Mouse (Mus musculus) cerebral cortex, adult 2 months (tissue): ENCODE data around the gene Cabcoco1.

ENCODE experiments used
- WGBS: fragments of 180-500 bp; shearing (Covaris S2); methylation state at CpG from one replicate; pipeline ENCODE4 v1.1.7; 2018; 5-methylcytosine and 5-hydroxymethylcytosine counted together

Cabcoco1 gene

DNA sequence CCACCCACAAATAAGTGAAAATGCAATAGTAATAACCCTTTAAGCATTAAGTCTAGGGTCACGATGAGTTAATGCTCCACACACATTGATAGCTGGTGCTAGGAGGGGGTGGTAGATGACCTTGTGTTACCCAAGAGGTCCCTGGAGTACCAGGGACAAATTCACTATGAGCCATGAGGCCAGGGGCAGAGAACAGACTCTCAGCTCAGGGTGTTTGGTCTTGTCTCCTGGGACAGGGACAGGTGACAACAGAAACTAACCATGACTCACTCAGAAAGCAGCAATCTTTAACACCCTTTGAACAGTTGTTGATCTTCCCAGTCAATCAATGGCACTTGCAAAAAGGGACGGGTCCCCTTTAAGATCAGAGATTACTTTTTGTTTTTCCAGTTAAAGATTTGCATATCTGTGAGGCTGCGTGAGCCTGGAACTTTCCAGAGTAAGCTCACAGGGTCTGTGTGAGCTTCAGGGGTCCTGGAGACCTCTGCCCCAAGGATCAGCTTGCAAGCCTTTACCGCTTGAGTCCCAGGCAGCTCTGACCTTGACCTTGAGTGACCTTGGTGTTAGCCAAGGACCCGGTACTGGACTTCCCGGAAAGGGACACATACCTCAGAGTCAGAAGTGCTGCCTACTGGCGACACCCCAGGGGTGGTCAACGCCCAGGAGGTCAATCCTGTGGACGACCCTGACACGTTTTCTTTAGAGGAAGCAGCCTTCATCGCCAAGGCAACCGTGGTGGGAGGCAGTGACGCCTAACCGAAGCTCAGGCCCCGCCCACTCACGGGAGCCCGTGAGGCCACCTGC lies at the start of gene Cabcoco1:
Gene Cabcoco1 (minus strand): TSS at position 758 of the 804 bp plus-strand sequence.
- WGBS, result 11% methylated on average over 17 of the region's 17 CpGs

DNA sequence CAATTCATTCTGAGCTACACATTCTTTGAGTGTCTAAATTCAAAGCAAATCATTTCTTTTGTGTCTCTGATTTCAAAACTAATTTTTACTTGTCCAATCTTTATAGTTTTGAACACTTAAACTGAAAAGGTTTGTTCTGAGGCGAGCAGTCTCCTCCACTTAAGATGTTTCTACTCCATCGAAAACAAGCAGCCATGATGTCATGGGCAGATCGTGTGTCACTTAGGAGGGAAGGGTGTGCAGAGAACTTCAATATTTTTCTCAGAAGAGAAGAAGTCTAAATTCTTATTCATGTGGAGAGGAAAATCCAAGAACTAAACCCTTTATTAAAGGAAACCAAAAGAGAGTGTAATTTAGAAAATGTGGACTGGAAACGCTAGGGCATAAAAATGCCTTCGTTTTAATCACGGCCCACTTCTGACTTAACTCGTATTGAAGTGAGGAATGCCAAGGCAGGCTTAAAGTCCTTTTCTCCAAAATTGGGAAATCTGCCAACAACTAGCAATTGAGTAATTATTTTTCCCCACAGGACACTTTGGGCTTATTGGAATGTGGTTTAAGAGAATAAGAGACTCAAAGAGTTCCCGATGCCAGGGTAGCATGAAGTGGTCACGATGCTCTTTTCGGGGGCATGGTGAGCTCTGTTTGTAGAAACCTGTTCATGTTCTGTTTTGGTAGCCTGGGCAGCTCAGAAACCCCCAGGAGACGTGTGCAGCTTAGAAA lies 48.0 kb upstream of the Cabcoco1 start:
- WGBS, result 45% methylated on average over 11 of the region's 11 CpGs

DNA sequence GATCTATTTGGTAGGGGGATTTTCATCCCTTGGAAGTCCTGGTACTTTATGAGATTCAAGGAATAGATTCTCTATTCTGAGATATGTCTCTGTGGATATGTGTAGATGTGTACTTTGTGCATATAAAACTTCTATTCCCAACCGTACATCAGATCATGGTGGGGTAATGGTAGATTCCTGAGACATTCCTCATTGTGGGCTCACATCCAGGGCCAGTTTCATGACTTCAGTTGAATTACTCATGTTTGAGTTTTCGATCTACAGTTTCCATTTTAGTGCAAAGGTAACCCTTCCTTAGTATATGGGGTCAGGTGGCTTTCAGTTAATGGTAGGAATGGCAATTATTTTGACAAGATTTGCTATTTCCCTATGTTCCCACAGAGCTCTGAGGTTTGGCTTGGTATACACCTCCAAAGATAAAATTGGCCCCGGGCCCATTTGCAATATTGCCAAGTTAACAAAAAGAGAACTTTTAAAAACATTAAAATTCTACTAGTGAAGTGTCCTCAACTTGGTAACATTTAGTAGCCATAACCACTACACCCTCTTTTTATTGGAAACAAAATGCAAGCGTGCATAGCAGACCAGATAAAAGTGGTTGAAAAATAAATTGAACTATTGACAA lies 45.8 kb upstream of the Cabcoco1 start:
- 90% methylated on average over 4 of the region's 4 CpGs for WGBS

DNA sequence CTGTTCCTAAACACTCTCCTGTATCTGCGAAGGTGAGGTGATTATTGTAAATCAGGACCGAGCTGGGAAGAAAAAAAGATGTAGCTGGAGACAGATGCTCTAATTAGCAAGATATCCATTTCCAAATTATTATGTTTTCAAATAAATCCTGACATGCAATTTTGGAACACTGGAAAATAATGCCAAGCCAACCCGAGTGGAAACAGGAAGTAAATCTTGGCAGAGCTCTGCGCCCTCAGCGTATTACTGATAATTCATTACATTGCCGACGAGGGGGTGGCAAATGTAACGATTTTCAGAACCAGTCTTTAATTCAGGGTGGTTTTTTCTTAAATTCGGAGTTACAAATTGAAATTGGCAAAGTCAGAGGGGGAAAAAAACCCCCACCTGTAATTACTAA lies 35.6 kb upstream of the Cabcoco1 start:
- WGBS, result 67% methylated on average over 9 of the region's 9 CpGs

DNA sequence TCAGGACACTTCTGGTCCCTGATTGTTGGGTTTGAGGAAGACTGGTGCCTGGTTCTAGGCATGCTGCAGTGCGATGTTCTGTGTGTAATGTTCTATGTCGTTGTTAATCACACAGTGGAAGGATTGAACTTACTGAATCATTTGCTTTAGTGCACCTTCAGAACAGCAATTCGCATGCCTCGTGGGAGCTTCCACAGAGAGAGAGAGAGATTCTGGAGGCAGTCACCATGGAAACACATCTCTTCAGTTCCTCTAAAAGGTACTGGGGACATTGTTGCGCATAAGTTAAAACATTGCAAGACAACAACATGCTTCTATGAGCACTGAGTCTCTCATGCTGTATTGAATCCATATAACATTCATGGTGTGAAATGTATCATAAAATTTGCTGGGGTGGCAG lies 20.6 kb upstream of the Cabcoco1 start:
- whole genome bisulfite sequencing, result 35% methylated on average over 5 of the region's 5 CpGs

DNA sequence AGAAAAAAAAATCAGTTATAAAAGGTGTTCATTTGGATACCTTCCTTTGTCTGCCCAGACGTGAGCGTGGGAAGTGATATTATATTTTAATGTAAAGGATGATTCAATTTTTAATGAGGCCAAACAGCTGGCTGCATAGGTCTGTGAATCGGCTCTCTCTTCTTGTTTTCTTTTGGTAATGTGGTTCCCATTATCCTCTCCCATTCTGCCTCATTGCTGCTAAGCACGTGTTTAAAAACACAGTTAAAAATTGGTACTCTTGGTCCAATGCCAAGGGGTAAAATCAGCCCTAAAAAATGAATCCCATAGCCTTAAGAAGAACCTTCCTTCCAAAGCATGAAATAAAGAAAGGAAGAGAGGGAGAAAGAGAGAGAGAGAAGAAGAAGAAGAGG lies 17.1 kb upstream of the Cabcoco1 start:
- WGBS, result 18% methylated on average over 4 of the region's 4 CpGs

DNA sequence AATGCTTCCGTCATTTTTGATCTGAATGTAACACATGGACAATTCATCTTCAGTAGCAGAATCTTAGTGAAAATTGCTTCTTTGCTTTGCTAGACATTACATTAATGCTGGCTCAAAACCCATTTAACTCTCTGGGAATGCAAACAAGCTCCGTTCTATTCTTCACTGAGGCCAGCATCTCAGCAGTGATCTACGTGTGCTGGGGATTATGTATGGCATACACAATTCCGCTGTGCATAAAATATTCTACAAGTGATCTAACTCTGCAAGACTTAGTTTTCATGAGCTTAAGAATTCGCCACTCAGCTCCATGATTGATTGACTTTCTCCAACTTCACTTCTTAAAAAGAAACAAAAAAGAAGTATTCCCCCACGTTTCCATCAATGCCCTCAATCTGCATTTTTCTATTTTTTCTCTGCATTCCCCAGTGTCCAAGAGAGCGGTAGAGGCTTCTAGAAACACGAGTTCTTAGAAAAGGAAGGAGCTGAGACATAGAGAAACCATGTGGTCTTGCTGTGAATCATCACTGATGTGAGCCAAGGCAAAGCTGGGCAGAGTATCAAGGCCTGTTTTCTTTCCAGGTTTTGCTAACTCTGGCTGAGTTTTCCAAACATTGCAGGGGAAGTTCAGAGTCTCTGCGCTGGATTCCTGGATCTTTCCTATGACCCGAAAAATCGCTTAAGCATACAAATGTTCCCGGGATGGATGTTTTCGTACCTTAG lies 16.6 kb upstream of the Cabcoco1 start:
- WGBS, result 20% methylated on average over 13 of the region's 13 CpGs

DNA sequence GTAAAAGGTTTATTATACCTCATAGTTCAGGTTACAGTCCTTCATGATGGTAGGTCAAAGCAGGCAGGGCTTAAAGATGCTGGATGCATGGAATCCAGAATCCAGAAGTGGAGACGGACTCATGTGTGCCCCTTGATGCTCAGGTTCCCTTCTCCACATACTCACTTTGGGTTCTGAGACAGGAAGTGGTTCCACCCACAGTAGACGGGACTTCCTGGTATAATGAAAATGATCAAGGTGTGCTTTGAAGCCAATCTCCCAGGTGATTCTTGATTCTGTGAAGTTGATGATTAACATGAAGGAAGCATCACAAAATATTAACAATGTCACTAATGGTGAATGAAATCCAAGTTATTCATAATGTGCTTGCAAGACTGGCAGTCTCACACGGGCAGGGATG lies 12.0 kb upstream of the Cabcoco1 start:
- 93% methylated on average over 3 of the region's 3 CpGs for WGBS

DNA sequence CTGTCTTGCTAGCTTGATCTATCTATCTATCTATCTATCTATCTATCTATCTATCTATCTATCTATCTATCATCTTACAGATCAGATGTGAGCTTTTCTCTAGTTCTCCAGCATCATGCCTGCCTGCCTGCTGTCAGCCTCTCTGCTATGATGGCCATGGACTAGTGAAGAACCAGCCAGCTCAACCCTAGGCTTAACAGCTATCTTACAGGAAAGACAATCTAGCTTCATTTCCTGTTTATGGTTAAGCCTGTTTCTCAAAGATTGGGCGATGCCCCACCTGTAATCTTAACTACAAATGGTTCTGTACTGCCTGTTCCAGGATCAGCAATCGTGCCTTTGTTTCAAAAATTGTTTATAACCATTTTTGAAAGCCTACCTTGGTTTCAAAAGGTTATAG lies 10.9 kb upstream of the Cabcoco1 start:
- WGBS, result 85% methylated on average over 2 of the region's 2 CpGs

DNA sequence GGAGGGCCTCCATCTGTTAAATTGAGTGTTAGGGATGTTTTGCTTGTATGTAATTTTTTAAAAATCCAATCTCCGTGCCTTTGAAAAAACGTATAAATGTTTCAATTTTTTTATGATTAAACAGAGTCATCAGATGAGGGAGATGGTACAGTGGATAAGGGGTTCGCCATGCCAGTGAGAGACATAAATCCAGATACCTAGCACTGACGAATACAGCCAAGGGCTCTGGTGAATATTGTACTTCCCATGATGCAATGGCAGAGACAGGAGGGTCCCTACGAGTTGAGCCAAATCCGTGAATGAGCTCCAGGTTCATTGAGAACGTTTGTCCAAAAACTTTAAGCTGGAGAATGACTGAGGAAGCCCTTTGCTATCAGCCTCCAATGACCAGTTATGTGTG lies 9.6 kb upstream of the Cabcoco1 start:
- 93% methylated on average over 7 of the region's 7 CpGs for WGBS

DNA sequence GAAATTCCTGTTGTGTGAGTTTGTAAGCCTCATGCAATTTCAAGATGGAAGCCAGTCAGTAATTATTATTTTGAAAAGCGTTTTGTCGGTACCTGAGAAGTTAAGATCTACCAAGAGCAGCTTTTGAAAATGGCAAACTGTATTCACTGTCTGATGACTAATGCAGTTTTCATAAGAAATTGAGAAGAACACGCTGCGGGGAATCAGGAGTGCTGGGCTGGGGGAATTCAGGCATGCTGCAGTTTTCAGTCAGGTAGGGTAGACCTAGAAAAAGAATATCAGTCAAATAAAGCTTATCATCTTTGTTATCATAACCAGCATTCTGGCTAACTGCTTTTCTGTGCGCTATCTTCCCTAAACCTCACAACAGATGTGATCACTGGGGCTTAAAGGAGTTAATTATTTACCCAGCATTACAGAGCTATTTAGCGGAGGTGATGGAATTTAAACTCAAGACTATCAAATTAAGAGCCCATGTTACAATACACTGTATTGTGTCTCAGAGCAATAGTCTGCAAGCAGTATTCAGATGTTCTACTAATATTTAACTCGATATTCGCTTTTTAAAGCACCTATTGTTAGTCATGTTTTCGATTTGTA lies 9.1 kb upstream of the Cabcoco1 start:
- 78% methylated on average over 9 of the region's 9 CpGs for WGBS

DNA sequence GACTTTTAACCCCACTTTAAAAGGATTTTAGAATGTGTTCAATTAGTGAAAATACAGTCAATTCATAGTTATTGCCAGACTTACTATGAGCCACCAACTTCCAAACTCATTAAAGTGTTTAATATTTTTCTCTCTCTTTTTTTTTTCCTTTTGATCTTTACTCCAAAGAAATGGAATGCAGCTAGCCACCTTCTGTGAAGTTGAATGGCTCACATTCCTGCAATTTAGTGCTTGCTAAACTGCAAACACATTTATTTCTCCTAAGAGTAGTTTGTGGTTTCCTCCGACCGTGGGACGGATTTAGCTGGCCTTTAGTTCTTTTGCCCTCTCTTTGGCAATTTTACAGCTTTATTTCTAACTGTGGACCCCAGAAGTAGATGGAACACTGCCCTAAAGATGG lies 1.4 kb upstream of the Cabcoco1 start:
- WGBS, result 71% methylated on average over 3 of the region's 3 CpGs

DNA sequence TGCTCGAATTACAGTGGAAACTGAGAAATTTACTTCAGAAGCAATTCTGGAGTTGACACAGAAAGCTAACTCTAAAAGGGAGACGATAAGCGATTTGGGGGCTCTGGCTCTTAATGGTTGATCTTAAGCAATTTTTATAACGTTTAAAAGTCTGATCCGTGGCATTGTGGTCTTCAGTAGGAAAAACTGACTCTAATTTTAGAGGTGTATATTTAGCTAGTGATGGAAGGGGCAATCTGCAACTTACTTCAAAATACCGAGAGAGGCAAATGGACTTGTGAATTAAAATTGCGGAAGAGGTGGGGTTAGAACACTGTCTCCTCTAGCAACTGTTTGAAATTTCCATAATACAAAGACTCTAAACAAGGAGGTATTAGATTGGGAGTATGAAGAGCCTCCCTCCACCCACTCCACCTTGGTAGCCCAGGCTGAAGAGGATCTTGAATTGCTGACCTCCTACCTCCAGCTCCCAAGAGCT lies 286 bp upstream of the Cabcoco1 start:
- WGBS, result 24% methylated on average over 7 of the region's 7 CpGs

DNA sequence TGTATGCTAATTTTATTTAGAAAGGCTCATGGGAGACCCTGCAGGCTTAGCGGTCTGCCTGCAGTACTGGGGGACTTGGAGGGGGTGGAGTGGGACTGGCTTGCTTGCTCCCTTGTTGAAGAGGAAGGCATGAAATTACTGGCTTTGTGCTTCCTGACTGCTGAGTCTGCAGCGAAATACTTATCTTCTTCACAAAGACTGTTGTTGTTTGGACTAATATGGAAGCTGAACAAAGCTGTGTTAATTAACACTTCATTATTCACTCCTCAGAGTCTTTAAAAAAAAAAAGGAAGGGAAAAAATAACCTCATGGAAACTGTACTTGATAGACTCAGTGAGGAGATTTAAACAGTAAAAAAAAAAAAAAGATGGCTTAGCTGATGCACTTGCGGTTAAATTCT lies 1.1 kb downstream of the Cabcoco1 start:
- WGBS, result 46% methylated on average over 3 of the region's 3 CpGs

DNA sequence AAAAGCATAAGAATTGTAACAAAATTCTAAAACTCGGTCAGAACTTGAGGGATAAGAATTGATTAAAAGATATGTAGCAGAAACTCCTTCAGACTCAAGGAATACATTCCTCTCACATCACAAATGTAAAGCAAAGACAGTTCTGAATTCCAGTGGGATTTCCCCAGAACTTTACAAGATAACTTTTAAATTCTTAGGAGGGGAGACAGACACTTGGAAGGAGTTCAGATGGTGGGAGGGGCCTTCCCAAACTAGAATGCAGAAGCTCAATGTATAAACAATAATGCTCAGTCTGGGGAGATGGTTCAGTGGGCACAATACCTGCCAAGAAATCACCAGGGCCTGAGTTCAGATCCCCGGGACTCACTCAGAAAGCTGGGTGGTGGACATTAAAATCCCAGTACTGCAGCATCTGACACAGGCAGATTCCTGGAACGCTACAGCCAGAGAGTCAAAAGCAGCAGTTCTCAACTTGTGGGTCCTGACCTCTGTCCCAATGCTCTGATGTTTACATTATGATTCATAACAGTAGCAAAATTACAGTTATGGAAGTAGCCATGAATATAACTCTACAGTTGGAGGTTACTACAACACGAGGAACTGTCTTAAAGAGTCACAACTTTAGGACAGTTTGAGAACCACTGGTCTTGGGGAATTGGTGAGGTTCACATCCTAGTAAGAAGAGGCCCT lies 4.3 kb downstream of the Cabcoco1 start:
- WGBS, result 72% methylated on average over 4 of the region's 4 CpGs

DNA sequence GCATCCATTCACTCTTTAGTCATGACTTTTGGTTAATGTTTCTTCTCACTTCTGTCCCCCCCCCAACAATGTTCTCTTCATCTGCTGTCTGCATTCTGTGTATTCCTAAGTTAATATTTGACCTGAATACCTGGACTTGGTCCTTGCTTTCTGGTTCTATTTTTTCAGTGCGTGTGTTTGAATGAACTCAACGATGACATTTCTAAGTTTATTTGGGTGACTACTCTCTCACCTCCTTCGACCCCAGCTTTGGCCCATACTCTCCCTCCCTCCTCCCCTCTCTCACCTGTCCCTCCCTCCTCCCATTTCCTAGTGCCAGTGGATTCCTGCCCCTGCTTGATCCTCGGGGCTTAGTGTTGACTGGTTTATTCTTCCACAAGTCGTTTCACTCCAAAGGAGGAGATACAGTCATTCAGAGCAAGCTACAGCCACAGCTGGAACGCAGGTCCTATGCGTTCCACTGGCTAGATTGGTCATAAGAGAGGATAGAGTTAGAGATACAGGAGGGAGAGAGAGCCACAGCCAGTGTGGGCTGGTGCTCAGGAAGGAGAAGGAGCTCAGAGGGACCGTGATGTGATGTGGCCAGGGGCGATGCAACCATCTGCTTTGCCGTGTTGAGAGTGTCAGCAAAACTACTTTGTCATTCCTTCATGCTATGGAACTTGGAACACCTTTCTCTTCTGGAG lies 12.2 kb downstream of the Cabcoco1 start:
- 80% methylated on average over 10 of the region's 10 CpGs for WGBS

DNA sequence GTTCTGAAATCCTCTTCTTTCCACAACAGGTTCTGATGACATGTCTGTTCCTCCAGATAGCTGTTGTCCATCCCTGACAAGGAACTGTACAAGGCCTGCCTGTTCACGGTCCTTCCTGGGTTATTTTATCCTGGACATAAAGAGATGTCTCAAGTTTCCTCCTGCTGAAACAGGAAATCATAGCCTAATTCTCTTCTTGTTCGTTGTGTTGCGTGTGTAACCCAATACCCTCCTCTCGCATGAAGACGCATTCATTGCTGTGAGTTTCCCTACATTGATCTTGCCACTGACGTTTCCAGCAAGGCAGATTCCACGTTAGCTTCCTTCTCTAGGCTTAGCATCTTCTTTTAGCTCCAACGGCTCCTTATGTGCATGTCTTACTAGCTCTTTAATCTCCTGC lies 12.7 kb downstream of the Cabcoco1 start:
- 57% methylated on average over 8 of the region's 8 CpGs for WGBS

DNA sequence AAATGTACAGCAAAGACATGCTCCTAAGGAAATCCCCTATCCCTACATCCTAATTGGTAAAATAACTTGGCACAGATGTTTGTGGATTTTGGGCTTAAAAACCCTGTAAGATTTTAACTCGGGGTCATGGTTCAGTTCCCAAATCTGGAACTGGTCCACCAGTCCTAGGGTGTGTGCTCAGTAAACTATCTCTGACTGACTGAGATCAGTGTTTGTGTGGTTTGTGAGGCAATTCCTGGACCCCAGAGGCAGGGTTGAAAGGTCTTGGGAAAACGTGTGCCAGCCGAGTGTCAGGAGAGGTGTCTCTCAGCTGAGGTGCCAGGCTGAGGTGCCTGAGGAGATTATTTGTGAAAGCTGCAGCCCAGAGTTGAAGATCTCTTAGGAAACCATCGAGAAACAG lies 19.6 kb downstream of the Cabcoco1 start:
- 84% methylated on average over 4 of the region's 4 CpGs for WGBS

DNA sequence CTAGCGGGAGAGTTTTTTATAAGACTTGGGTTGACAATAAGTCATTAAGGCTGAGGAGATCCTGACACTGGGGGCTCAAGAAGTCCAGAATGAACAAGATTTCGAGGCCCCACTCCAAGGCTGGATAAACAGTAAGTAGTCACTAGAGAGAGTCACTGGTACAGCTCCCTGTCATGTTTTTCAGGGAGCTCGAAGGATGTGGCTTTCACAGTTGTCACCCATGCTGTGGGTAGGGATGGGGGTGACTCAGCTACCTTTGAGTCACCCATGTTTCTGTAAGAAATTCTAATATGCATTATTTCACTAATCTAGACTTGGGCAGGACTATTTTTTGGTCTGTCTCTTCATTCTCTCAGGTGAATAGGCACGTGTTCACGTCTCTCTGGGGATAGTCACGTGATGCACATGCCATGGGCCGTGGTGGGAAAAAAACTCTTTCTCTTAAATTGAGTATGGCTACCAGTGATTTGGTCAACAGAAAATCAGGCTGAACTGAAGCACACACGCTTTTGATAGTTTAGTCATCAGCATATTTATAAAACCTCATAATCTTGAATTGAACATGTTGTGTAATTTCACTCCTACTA lies 29.2 kb downstream of the Cabcoco1 start:
- WGBS, result 73% methylated on average over 8 of the region's 8 CpGs

DNA sequence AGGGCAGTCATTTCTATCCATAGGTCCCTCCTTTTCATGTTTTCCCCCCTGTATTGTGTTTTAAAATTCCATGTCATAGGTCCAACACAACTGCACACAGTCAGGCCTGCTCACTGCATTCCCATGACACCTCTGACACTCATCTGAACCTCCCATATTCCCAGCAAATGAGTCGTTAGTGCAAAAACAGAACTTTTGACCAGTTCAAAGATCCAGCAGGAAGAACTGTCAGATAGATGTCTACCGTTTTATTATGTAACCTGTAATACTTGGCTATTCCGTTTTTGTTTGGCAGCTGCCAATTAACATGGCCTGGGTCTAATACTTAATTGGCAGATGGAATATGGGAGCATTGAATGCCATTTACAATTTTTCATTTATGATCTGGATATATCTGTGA lies 34.0 kb downstream of the Cabcoco1 start:
- 93% methylated on average over 3 of the region's 3 CpGs for WGBS
